Mouse (Mus musculus) neutrophil, adult 5-6 weeks (primary cell): ENCODE data around the gene Sugct. TPM values are rescaled to one million over a fixed set of nuclear protein-coding genes. Genes with fewer than 3 reads are reported as not detected.

Experiments
- ATAC-seq: fragments of 151-379, 151-347 bp; 2 replicates; pipeline ENCODE4 v1.8.0; 2017; ENCODE audit warnings: mild to moderate bottlenecking, moderate TSS enrichment; ENCODE audit not compliant: insufficient number of reproducible peaks, poor library complexity, low FRiP score, severe bottlenecking; ENCODE audit errors: extremely low read depth
- total RNA-seq: library from RNA; stranded (forward); fragments of 200-1000 nt; gene quantifications from 2 replicates; pipeline ENCODE4 v1.2.3, GENCODE M21; 2017

Sugct gene
- total RNA-seq, 1 experiment from 2014 or later = 0.35 TPM

- ATAC-seq = no peak
Measured at GRCm38 (mm10) chr13:17335885-17336540, 359.3 kb downstream of the Sugct start.

- no peak for ATAC-seq
Measured at GRCm38 (mm10) chr13:17326863-17327262, 368.5 kb downstream of the Sugct start.

GRCm38 (mm10) chr13:17301590-17301989 lies 393.8 kb downstream of the Sugct start:
- no peak for ATAC-seq

- ATAC-seq = no peak
Measured at GRCm38 (mm10) chr13:17297462-17298005, 397.8 kb downstream of the Sugct start.

GRCm38 (mm10) chr13:17296912-17297311 lies 398.4 kb downstream of the Sugct start:
- ATAC-seq = no peak

GRCm38 (mm10) chr13:17296460-17296859 lies 398.9 kb downstream of the Sugct start:
- no peak for ATAC-seq

- ATAC-seq = no peak
Measured at GRCm38 (mm10) chr13:17291057-17291456, 404.3 kb downstream of the Sugct start.

- no peak for ATAC-seq
Measured at GRCm38 (mm10) chr13:17288377-17288776, 407.0 kb downstream of the Sugct start.

- ATAC-seq = no peak
Measured at GRCm38 (mm10) chr13:17245936-17246335, 449.4 kb downstream of the Sugct start.

GRCm38 (mm10) chr13:17216524-17216923 lies 478.8 kb downstream of the Sugct start:
- no peak for ATAC-seq

- no peak for ATAC-seq
Measured at GRCm38 (mm10) chr13:17212681-17213080, 482.7 kb downstream of the Sugct start.

- no peak for ATAC-seq
Measured at GRCm38 (mm10) chr13:17190180-17190762, 505.1 kb downstream of the Sugct start.

- ATAC-seq = no peak
Measured at GRCm38 (mm10) chr13:17185253-17185652, 510.1 kb downstream of the Sugct start.

- no peak for ATAC-seq
Measured at GRCm38 (mm10) chr13:17165917-17166316, 529.4 kb downstream of the Sugct start.

GRCm38 (mm10) chr13:17164721-17165120 lies 530.6 kb downstream of the Sugct start:
- no peak for ATAC-seq

- ATAC-seq = no peak
Measured at GRCm38 (mm10) chr13:17146441-17146992, 548.8 kb downstream of the Sugct start.

GRCm38 (mm10) chr13:17116073-17116472 lies 579.3 kb downstream of the Sugct start:
- no peak for ATAC-seq

GRCm38 (mm10) chr13:17102372-17102771 lies 593.0 kb downstream of the Sugct start:
- no peak for ATAC-seq

GRCm38 (mm10) chr13:17086547-17086946 lies 608.8 kb downstream of the Sugct start:
- ATAC-seq = no peak

GRCm38 (mm10) chr13:17086146-17086545 lies 609.2 kb downstream of the Sugct start:
- no peak for ATAC-seq
